Mouse (Mus musculus): ENCODE measurements around the gene Pdzk1ip1. TPM values are rescaled to one million over a fixed set of nuclear protein-coding genes. Genes with fewer than 3 reads are reported as not detected.

Gene Pdzk1ip1
- total and polyA plus RNA-seq, 3 experiments = 0.21 to 19.8 (median 3.0) TPM

- Histone ChIP-seq H3K4me3 (ENCODE audit: low read depth, low read length) (no peak overlapping the region), H3K9me3 (replicated peaks) (0 out of 2 replicates have a peak, but pooled peaks cover 3% of the 10 kb centered on the region), H3K36me3 (replicated peaks) (no peaks in the 10 kb centered on the region), H3K4me1 (ENCODE audit: insufficient read depth, low read depth, low read length) (peaks cover 21% of the 10 kb centered on the region), H3K27me3 (ENCODE audit: insufficient read depth, low read length) (peaks cover 6% of the 10 kb centered on the region; the same call in 1 of the 2 replicates)
- no peak for DNase-seq (ENCODE audit: low spot score)
- peak; percentile 87 for ATAC-seq (ENCODE audit: extremely low read depth, insufficient number of reproducible peaks, low FRiP score, poor library complexity, severe bottlenecking)
- TF ChIP-seq POLR2AphosphoS5 (IDR thresholded peaks at IDR 0.05; ENCODE audit: insufficient replicate concordance, low read depth, low read length) = no peak
- TF ChIP-seq TAL1 (conservative IDR thresholded peaks at IDR 0.05; ENCODE audit: low read depth, low read length) = no peak
- TF ChIP-seq CTCF (IDR thresholded peaks at IDR 0.05; ENCODE audit: low read depth, low read length) = no peak
- no peak for TF ChIP-seq GATA1 (IDR thresholded peaks at IDR 0.05; ENCODE audit: borderline replicate concordance, low read length)
- no peak for TF ChIP-seq GATA2 (IDR thresholded peaks at IDR 0.05; ENCODE audit: borderline replicate concordance, low read depth, low read length)
These were observed 15.0 kb downstream of the Pdzk1ip1 start for GRCm38 (mm10) chr4:115103510-115103909.

- no peaks in the 10 kb centered on the region for H3K36me3 ChIP-seq (replicated peaks)
- H3K27me3 ChIP-seq (ENCODE audit: insufficient read depth, low read length) = peaks cover 18% of the 10 kb centered on the region
- ATAC-seq (ENCODE audit: extremely low read depth, insufficient number of reproducible peaks, low FRiP score, poor library complexity, severe bottlenecking) (no peak), DNase-seq (ENCODE audit: low spot score) (no peak)
- no peak overlapping the region for H3K4me3 ChIP-seq (ENCODE audit: low read depth, low read length)
- no peaks in the 10 kb centered on the region for H3K4me1 ChIP-seq (ENCODE audit: insufficient read depth, low read depth, low read length)
- 0 out of 2 replicates have a peak, but pooled peaks cover 3% of the 10 kb centered on the region for H3K9me3 ChIP-seq (replicated peaks)
- TF ChIP-seq GATA2 (IDR thresholded peaks at IDR 0.05; ENCODE audit: borderline replicate concordance, low read depth, low read length) = no peak
- TF ChIP-seq GATA1 (IDR thresholded peaks at IDR 0.05; ENCODE audit: borderline replicate concordance, low read length) = no peak
- TF ChIP-seq CTCF (IDR thresholded peaks at IDR 0.05; ENCODE audit: low read depth, low read length) = no peak
- TF ChIP-seq TAL1 (conservative IDR thresholded peaks at IDR 0.05; ENCODE audit: low read depth, low read length) = no peak
- TF ChIP-seq POLR2AphosphoS5 (IDR thresholded peaks at IDR 0.05; ENCODE audit: insufficient replicate concordance, low read depth, low read length) = no peak
These were observed 22.7 kb downstream of the Pdzk1ip1 start for GRCm38 (mm10) chr4:115111167-115111566.

- DNase-seq (ENCODE audit: low spot score) (no peak), ATAC-seq (ENCODE audit: extremely low read depth, insufficient number of reproducible peaks, low FRiP score, poor library complexity, severe bottlenecking) (no peak)
- Histone ChIP-seq H3K36me3 (replicated peaks) (no peaks in the 10 kb centered on the region), H3K4me3 (ENCODE audit: low read depth, low read length) (no peak overlapping the region), H3K4me1 (ENCODE audit: insufficient read depth, low read depth, low read length) (no peaks in the 10 kb centered on the region), H3K27me3 (ENCODE audit: insufficient read depth, low read length) (peaks cover 16% of the 10 kb centered on the region), H3K9me3 (replicated peaks) (no peaks in the 10 kb centered on the region)
- TF ChIP-seq CTCF (IDR thresholded peaks at IDR 0.05; ENCODE audit: low read depth, low read length) (no peak), TAL1 (conservative IDR thresholded peaks at IDR 0.05; ENCODE audit: low read depth, low read length) (no peak), GATA1 (IDR thresholded peaks at IDR 0.05; ENCODE audit: borderline replicate concordance, low read length) (no peak), POLR2AphosphoS5 (IDR thresholded peaks at IDR 0.05; ENCODE audit: insufficient replicate concordance, low read depth, low read length) (no peak), GATA2 (IDR thresholded peaks at IDR 0.05; ENCODE audit: borderline replicate concordance, low read depth, low read length) (no peak)
These were observed 24.8 kb downstream of the Pdzk1ip1 start for GRCm38 (mm10) chr4:115113266-115113665.

GRCm38 (mm10) chr4:115119642-115120041, 31.1 kb downstream of the Pdzk1ip1 start:
- H3K4me3 ChIP-seq (ENCODE audit: low read depth, low read length) = no peak overlapping the region
- no peak for TF ChIP-seq POLR2AphosphoS5 (IDR thresholded peaks at IDR 0.05; ENCODE audit: insufficient replicate concordance, low read depth, low read length)
- no peak for TF ChIP-seq TAL1 (conservative IDR thresholded peaks at IDR 0.05; ENCODE audit: low read depth, low read length)
- peaks cover 3% of the 10 kb centered on the region; the same call in 1 of the 2 replicates for H3K4me1 ChIP-seq (ENCODE audit: insufficient read depth, low read depth, low read length)
- H3K36me3 ChIP-seq (replicated peaks) = no peaks in the 10 kb centered on the region
- H3K27me3 ChIP-seq (ENCODE audit: insufficient read depth, low read length) = peaks cover 13% of the 10 kb centered on the region
- DNase-seq (ENCODE audit: low spot score) (no peak), ATAC-seq (ENCODE audit: extremely low read depth, insufficient number of reproducible peaks, low FRiP score, poor library complexity, severe bottlenecking) (no peak)
- H3K9me3 ChIP-seq (replicated peaks) = no peaks in the 10 kb centered on the region

- ATAC-seq (ENCODE audit: extremely low read depth, insufficient number of reproducible peaks, low FRiP score, poor library complexity, severe bottlenecking) (no peak), DNase-seq (ENCODE audit: low spot score) (no peak)
- H3K4me1 ChIP-seq (ENCODE audit: insufficient read depth, low read depth, low read length) = peaks cover 3% of the 10 kb centered on the region; the same call in 1 of the 2 replicates
- peaks cover 13% of the 10 kb centered on the region for H3K27me3 ChIP-seq (ENCODE audit: insufficient read depth, low read length)
- H3K36me3 ChIP-seq (replicated peaks) = no peaks in the 10 kb centered on the region
- H3K9me3 ChIP-seq (replicated peaks) = no peaks in the 10 kb centered on the region
- TF ChIP-seq GATA1 (IDR thresholded peaks at IDR 0.05; ENCODE audit: borderline replicate concordance, low read length) = no peak
- TF ChIP-seq CTCF (IDR thresholded peaks at IDR 0.05; ENCODE audit: low read depth, low read length) = no peak
- TF ChIP-seq POLR2AphosphoS5 (IDR thresholded peaks at IDR 0.05; ENCODE audit: insufficient replicate concordance, low read depth, low read length) = no peak
- no peak for TF ChIP-seq GATA2 (IDR thresholded peaks at IDR 0.05; ENCODE audit: borderline replicate concordance, low read depth, low read length)
- no peak for TF ChIP-seq TAL1 (conservative IDR thresholded peaks at IDR 0.05; ENCODE audit: low read depth, low read length)
- H3K4me3 ChIP-seq (ENCODE audit: low read depth, low read length) = no peak overlapping the region
These were observed 32.7 kb downstream of the Pdzk1ip1 start for GRCm38 (mm10) chr4:115121162-115121561.

- no peak overlapping the region for H3K4me3 ChIP-seq (ENCODE audit: low read depth, low read length)
- peaks cover 3% of the 10 kb centered on the region; the same call in 1 of the 2 replicates for H3K4me1 ChIP-seq (ENCODE audit: insufficient read depth, low read depth, low read length)
- H3K9me3 ChIP-seq (replicated peaks) = no peaks in the 10 kb centered on the region
- TF ChIP-seq GATA2 (IDR thresholded peaks at IDR 0.05; ENCODE audit: borderline replicate concordance, low read depth, low read length) = no peak
- no peak for TF ChIP-seq GATA1 (IDR thresholded peaks at IDR 0.05; ENCODE audit: borderline replicate concordance, low read length)
- no peaks in the 10 kb centered on the region for H3K36me3 ChIP-seq (replicated peaks)
- ATAC-seq (ENCODE audit: extremely low read depth, insufficient number of reproducible peaks, low FRiP score, poor library complexity, severe bottlenecking) = no peak
- no peak for DNase-seq (ENCODE audit: low spot score)
- H3K27me3 ChIP-seq (ENCODE audit: insufficient read depth, low read length) = peaks cover 17% of the 10 kb centered on the region
These were observed 33.1 kb downstream of the Pdzk1ip1 start for GRCm38 (mm10) chr4:115121608-115122007.

GRCm38 (mm10) chr4:115123507-115123906, 35.0 kb downstream of the Pdzk1ip1 start:
- Histone ChIP-seq H3K4me1 (ENCODE audit: insufficient read depth, low read depth, low read length) (peaks cover 3% of the 10 kb centered on the region; the same call in 1 of the 2 replicates), H3K27me3 (ENCODE audit: insufficient read depth, low read length) (peaks cover 20% of the 10 kb centered on the region), H3K36me3 (replicated peaks) (no peaks in the 10 kb centered on the region), H3K9me3 (replicated peaks) (no peaks in the 10 kb centered on the region), H3K4me3 (ENCODE audit: low read depth, low read length) (no peak overlapping the region)
- no peak for ATAC-seq (ENCODE audit: extremely low read depth, insufficient number of reproducible peaks, low FRiP score, poor library complexity, severe bottlenecking)
- no peak for TF ChIP-seq GATA1 (IDR thresholded peaks at IDR 0.05; ENCODE audit: borderline replicate concordance, low read length)
- no peak for TF ChIP-seq POLR2AphosphoS5 (IDR thresholded peaks at IDR 0.05; ENCODE audit: insufficient replicate concordance, low read depth, low read length)
- no peak for TF ChIP-seq TAL1 (conservative IDR thresholded peaks at IDR 0.05; ENCODE audit: low read depth, low read length)
- no peak for TF ChIP-seq GATA2 (IDR thresholded peaks at IDR 0.05; ENCODE audit: borderline replicate concordance, low read depth, low read length)
- TF ChIP-seq CTCF (IDR thresholded peaks at IDR 0.05; ENCODE audit: low read depth, low read length) = no peak
- no peak for DNase-seq (ENCODE audit: low spot score)
